Mouse (Mus musculus) testis, postnatal 10 days (tissue): ENCODE results near the gene Sh3pxd2a.

Experiments used
- DNase-seq: peaks from one replicate; pipeline ENCODE4 v3.0.0; 2021; ENCODE audit warnings: low spot score

Gene Sh3pxd2a

DNA sequence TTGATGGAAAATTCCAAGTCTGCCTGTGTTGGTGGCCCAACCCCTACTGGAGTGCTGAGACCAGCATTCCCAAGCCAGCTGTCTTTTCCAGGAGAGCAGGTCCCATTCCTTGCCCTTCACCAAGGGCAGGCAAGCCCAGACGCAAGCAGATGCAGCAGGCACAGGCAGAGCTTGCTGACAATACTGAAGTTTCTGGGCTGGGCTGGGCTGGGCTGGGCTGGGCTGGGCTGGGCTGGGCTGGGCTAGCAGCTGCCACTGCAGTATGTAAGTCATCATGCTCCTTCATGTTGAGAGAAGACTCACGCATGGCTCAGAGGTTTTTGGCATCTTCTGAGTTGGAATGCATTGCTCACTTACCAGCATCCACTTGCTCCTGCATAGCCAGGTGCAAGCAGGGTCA is 27.7 kb upstream of the Sh3pxd2a start:
- DNase-seq = no peak

DNA sequence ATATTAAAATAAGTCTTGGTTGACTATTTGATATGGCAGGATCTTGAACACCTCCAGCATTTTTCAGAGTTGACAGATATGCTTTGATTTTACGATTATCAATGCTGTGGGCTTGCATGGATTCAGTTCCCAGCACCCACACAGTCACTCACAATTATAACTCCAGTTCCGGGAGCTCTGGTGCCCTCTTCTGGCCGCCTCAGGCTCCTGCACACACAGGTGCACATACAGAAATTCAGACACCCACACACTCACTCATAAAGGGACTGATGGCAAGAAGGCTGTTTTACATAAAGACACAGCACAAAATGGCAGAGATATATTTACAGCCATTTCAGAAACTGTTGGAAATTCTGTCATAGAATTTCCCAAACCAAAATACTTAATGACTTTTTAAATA is 25.0 kb upstream of the Sh3pxd2a start:
- DNase-seq = no peak

DNA sequence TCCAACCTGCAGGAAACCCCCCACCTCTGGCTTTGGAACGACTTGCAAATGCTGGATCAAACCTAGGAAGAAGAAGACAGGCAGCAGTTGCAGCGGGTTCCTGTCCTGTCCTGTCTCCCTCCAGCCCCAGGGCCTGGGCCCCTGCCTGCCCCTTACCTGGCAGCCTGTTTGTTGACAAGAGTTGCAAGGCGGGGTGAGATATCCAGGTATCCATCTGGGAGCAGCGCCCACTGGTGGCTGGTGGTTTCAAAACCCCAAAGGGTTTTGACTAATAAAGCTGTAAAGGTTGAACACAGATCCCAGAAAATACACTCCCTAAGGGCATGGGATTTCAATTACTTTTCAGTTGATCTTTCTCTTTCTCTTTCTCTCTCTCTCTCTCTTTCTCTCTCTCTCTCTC is 24.0 kb upstream of the Sh3pxd2a start:
- DNase-seq = peak; percentile 69

DNA sequence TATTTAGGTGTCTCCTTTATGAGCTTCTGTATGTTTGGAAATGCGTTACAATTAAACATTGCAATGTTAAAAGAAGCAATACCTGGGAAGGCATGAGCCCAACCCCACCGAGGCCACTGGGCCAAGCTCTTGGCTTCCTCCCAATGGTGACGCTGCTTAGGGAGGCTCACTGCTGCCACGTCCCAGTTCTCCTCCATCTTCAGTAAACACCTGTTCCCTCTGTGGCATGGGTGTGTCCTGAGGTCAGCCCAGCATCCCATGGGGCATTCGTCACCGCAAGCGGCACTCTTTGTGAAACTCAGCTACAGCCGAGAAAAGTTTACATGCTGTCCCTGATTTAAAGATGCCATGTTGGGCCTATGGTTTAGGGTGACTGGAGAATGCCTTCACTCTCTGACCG is 23.4 kb upstream of the Sh3pxd2a start:
- no peak for DNase-seq

DNA sequence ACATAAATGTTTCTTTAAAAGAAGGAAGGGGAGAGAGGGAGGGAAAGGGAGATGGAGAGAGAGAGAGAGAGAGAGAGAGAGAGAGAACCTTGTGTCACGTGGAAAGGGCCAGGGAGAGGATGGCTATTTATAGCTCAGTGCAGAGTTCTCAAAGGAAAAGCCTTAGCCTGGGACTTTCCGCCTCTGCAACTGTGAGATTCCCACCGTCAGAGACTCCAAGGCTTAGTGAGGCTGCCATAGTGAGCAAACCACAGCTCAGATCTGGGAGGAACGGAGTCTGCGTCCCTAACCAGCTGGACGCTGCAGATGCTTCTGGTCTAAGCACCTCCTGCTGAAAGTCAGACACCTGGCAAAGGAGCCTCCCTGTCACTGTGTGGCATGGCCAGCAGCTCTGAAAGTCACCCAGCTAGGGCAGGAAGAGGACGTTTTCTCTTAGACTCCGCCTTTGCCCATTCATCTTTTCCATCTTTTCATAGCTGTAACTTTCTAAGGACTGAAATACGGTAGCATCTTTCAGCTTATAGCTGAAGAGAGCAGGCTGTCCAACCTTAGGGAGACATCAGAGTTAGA is 21.9 kb upstream of the Sh3pxd2a start:
- no peak for DNase-seq

DNA sequence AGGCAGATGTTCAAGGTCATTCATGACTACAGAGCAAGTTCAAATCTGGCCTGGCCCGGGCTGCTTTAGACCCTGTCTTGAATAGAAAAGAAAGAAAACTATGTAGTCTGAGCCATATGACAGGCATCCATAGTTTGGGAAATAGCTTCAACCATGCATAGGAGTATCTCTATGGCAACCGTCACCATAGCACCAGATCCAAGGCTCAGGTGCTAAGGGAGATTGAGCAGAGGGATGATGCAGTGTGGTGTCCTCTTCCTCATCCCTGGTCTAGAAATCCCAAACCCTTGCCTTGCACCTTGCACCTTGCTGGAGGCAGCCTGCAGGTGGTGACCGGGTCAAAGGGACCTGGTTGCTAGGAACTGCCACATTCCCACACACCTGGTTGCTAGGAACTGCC is 19.9 kb upstream of the Sh3pxd2a start:
- DNase-seq = no peak

DNA sequence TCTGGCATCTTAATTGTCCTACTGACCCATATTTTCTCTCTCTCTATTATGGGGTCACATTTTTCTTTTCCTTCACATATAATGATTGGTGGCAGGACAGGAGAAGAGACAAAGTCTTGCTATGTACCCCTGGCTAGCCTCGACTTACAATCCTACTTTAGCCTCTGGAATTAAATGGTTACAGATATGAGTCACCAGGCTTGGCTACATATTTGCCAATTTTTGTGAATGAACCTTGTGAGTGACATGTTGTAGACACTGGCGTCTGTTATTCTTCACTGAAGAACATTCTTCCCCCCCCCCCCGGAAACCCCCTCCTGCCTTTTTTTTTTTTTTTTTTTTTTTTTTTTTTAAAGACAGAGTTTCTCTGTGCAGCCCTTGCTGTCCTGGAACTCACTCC is 19.1 kb upstream of the Sh3pxd2a start:
- no peak for DNase-seq

DNA sequence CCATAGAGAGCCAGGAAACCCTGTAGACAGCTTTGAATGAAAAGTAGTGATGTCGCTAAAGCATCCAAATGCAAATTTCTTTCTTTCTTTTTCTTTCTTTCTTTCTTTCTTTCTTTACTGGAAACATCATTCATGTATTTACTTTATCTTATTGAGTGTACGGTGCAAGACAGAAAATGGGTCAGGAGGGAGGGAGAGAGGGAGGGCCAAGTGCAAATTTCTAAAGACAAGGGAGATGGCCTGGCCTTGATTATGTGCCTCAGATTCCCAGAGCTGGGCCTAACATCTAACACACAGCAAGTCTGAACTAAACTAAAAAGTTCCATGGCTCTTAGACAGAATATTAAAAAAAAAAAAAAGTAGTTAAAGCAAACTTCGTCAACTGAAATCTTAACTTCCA is 9.3 kb upstream of the Sh3pxd2a start:
- DNase-seq = no peak

DNA sequence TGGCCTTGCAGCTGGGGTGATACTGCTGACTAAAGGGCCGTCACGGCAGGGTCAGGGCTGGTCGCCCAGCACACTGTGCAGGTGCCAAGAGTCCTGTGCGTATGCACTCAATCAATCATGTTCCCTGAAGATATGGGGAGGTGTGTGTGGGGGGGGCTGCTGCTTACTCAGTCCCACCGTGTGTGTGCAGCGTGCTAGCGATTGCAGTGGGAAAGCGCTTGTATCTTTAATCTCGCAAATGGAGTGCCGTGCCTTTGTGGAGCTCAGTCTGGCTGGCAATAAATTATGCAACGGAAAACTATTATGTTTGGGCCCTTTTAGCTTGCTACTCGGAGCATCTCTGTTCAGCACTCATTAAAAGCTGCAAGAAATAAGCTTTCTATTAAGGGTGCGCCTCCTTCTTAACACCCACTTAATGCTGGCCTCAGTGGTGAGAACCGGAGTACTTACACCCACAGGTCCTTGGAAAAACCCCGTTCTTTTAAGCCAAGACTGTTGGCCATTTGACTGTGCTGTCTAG is 8.7 kb upstream of the Sh3pxd2a start:
- peak; percentile 62 for DNase-seq

DNA sequence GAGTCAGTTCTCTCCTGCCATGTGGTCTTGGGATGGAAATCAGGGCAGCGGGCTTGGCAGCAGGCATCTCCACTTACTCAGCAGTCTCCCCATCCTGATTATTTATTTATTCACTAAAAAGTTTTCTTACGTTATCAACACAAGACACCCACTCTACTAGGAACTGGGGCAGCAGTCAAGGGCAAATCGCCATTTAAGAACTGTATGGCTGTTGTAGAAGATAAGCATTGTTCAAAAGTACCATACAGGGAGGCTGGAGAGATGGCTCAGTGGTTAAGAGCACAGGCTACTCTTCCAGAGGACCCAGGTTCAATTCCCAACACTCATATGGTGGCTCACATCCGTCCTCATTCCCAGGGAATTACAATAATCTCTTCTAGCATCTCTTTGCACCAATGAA is 7.6 kb upstream of the Sh3pxd2a start:
- no peak for DNase-seq

DNA sequence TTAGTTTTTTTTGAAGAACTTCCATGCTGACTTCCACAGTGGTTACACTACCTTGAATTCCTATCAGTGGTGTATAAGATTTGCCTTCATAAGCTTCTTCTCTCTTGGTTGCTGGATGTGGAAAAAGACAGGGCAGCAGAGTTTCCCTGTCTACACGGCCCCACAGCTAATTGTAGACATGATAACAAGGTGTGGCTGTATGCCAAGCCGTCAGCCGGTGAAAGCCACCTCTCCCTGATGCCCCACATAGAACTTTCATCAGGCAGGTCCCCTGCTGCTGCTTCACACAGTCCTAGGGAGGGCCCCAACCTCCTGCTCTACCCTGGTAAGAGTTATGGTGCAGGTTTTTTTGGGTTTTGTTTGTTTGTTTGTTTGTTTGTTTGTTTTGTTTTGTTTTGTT is 4.5 kb upstream of the Sh3pxd2a start:
- no peak for DNase-seq

DNA sequence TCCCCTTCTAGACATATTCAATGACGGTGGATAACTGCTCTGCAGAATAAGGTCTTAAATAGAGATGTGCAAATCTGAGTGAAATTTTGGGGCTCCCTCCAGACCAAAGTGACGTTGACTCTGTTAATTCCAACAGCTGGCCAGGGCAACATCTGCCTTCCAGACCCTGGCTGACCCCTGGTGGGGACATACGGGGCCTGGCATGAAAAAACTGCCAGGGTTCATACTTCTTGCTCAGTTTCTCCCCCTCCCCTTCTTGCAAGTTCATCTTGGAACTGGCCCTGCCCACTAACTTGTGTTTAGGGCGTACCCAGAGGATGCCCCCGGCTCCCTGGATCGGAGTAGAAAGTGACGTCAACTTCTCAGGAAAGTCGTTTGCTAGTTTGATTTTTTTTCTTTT is 2.6 kb upstream of the Sh3pxd2a start:
- no peak for DNase-seq

DNA sequence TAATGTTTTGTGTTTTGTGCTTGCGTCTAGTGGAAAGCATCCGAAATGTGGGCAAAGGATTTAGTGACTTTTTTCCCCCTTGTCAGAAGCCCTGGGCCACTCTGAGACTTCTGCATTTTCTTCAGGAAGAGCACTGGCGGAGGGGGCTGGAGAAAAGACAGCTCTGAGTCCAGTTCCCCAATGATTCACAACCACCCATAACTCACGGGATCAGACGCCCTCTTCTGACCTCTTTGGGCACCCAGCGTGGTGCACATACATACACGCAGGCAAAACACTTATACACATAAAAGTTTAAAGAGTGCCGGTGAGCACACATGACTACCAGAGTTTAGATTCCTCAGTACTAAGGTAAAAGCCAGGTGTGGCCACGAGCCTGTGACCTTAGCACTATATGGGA is 1.3 kb upstream of the Sh3pxd2a start:
- DNase-seq = no peak

DNA sequence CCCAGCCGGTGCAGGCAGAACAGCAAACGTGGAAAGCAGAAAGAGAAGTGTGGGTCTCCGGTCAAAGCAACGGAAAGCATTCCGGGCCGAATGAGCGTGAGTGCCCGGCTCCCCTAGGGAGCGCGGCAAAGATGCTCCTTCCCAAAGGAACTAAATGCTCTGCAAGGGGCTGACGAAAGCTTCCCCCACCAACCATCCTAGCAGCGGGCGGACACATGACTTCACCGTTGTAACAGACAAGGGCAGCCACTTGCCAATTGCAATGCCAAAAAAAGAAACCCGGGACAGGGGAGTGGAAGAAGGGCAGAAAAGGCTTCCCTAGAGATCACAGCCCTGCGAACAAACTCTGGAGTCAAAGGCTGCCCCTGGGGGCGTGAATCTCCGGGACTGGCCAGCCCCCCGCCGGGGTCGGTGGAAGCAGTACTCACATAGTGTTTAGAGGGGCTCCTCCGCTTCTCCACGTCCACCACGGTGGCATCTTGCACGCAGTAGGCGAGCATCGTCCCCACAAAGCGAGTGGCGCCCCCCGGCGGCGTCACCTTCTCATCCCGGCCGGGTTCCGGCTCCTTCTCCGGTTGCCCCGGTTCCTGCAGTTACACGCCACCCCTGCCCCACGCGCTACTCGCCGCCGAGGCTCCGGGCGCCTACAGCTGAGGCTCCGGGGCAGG is 431 bp downstream of the Sh3pxd2a start:
- DNase-seq = peak; percentile 87

DNA sequence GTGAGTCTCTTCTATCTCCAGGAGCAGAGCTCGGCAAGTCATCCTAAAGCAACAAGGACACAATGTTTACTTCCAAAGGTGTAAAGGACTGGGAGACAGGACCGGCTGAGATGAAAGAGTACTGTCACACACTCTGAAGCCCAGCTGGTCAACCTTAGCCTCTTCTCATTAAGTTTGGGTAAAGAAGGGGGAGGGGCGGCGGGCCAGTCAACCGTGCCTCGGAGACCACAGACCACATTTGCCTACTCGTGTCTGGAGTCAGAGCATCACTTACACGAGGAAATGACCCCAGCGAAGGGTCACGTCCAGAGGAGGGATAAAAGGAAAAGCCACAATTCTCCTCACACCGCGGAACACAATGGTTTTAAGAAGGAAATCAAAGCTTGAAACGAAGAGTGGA is 995 bp downstream of the Sh3pxd2a start:
- no peak for DNase-seq

DNA sequence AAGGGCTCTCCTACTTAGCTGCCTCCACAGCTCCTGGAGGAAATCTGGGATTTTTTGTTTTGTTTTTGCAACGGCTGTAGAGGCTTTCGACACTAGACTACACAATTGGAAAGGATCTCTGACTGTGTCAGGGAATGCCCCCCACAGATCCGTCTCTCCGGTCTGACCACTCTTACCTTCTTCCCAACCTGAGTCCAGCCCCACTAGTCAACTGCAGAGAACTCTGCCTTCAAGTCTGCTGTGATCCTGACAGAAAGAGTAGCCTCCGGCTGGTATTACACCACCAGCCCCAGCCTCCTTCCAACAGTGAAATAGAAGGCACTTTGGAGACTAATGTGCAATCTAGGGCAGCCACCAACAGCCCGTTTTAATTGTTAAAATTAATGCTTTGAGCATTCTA is 1.5 kb downstream of the Sh3pxd2a start:
- DNase-seq = no peak

DNA sequence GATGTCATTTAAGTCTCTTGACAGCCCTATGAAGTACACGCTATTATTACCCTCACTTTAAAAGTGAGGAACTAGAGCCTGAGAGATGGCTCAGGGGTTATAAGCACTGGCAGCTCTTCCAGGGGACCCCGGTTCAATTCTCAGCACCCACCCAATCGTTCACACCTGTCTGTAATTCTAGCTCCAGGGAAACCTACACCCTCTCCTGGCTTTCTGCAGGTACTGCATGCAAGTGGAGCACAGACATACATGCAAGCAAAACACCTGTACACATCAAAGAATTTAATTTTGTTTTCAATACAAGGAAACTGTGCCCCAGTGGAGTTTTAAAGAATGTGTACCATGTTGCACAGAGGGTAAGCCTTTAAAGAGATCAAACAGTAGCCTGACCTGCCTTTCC is 2.4 kb downstream of the Sh3pxd2a start:
- no peak for DNase-seq

DNA sequence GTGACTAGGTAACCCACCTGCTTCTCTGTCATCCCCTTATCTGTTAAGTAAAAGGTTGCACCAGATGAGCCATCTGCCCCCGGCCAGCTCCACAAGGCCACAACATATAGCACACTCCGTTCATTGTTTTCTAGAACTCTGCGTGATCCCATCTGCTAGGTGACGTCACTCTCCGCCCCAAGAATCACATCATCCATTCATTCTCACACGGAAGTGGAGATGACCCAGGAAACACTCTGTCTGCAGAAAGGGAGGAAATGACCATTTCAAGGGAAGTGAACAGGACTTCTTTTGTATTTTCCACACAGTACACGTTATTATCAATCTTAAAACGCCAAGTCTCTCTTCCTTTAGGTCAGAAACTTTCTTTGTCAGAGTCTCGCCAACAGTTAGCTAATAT is 2.8 kb downstream of the Sh3pxd2a start:
- DNase-seq = no peak

DNA sequence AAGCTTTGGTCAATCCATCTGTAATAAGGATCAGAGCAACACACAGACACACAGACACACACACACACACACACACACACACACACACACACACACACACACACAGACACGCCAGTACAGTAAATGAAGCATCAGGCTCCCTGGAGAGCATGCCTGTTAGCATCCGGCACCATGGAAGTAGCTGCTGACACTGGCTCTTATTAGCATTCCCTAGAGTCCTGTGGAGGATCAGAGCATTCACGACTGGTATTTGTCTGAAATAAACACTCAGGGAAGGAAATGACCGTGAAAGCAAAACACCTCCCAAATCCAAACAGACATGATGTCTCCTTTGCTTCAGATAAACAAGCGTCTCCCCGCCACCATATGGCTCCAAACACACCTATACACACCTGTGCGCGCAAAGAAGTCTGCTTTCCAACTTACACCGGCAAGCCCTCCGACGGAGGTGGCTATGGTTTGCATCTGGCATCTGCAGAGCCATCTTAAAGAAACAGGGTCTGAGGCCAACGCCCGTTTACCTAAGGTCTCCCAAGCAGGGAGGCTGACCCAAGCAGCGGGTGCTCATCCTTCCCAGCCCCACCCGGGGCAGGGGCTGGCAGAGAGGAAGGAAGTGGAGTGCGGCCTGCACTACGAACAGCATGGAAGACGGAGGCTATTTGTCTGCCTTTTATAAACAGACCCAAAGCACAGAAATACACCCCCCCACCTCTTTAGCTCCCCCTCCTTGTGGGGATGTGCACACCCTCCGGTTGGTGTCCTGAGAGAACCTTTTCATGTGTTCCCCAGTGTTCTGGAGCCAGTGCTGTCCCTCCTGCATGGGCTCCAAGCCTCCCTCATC is 3.9 kb downstream of the Sh3pxd2a start:
- DNase-seq = peak; percentile 36

DNA sequence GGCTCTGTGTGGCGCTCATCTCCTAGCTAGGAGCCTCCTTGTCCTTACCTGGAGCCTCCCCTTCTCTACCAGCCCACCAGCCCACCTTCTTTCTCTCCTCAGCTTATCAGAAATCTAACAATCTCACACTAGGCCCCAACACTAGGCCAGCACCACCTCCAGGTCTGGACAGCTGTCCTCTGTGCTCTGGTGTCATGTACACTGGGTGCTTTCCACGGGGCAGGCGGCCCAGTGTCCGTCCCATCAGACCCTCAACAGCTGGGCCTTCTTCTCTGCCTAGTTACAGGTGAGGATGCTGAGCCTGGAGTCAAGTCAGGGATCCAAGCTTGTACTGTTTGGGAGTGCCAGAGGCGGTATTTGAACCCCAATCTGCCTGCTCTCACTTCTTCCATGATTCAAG is 5.0 kb downstream of the Sh3pxd2a start:
- no peak for DNase-seq

DNA sequence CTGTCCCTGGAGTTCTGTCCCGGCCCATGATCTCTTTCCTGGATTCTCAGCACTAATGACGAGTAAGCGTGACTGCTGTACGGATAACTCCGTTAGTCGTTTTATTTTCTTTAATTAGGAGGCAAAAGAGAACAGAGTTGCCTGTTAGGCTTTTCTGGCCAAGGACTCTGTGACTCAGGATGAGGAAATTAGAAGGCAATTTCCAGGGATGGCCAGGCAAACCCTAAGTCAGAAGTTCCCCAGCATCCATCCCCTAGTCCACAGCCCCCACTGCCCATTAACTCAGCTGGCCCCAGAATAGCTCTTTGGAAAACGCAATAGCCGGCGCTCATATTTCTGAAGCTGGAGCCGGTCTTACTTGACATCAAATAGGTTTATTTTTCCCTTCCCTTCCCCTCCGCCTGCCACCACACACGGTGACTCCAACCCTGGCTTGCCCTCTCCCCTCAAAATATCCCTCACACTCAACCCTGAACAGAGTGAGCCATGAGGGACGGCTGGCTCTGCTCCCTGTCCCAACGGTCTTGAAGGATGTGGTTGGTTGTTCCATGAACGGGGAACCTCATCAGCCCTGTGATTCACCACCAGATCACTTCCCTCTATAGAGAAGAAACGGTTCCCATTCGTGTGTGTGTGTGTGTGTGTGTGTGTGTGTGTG is 5.6 kb downstream of the Sh3pxd2a start:
- DNase-seq = peak; percentile 32

DNA sequence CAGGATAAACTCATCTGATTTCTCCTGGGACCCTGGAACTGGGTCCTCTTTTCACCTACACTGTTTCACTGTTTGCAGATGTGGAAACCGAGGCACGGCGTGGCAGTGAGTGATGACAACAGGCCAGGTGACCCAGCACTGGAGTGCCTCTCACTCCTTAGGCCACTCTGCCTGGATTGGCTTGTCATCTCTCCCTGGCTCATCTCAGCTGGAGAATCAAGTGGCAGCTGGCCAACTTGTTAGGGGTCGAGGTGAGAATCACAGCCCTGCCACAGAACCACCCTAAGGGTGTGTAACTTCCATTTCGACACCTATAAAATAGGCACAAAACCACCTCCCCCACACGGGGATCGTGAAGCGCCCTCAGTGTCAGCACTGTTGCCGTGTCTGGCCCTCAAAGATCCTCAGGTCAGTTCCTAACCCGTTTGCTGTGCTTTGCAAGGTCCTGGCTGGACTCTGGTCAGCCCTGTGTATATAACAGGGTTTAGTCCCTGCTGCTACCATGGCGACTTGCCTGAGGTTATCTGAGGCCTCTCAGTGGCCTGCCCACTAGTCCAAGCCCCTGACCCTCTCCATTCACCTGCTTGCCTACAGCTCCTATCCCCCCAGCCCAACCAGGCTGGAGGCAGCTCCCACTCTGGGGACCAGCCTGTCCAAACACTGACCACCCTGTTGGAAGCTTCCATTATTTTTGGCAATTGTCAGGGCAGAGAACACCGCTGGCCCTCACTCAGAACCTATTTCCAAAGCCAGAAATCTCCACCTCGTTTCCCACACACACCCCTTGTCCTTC is 6.3 kb downstream of the Sh3pxd2a start:
- DNase-seq = no peak
